Mouse (Mus musculus) A20 (cell line): ENCODE results near the gene Dlst.

Source experiments
- DNase-seq: peaks from one replicate; pipeline ENCODE4 v3.0.0-alpha.2; 2011; ENCODE audit warnings: low read depth, low spot score

Dlst gene

GRCm38 (mm10) chr12:85182345-85182643 is 71.7 kb downstream of the Dlst start:
- no peak for DNase-seq

- DNase-seq, result peak; percentile 34
Measured at GRCm38 (mm10) chr12:85182898-85183297, 72.3 kb downstream of the Dlst start.

- no peak for DNase-seq
Measured at GRCm38 (mm10) chr12:85184118-85184517, 73.5 kb downstream of the Dlst start.
